Mouse (Mus musculus) limb, embryonic 11.5 days (tissue): ENCODE measurements around the gene Mpv17l. TPM values are rescaled to one million over a fixed set of nuclear protein-coding genes. Genes with fewer than 3 reads are reported as not detected.

Experiments
- polyA plus RNA-seq: library from polyadenylated mRNA; unstranded; fragments of >200 nt; fragmentation: Nextera tagmentation; extraction: Ambion mirVana; gene quantifications from 2 replicates; pipeline ENCODE4 v1.2.1, GENCODE M21; 2014

Gene Mpv17l
- polyA plus RNA-seq, 1 experiment from 2014 or later: 2.6 TPM

Other genes with a start within 250 kb of the Mpv17l start
- gene Parn, start 235.0 kb upstream of the Mpv17l start, polyA plus RNA-seq: 41.7 and 45.5 TPM in 2 replicates
- gene Bfar, start 231.3 kb upstream of the Mpv17l start, polyA plus RNA-seq: 39.2 and 41.3 TPM in 2 replicates
- gene 3110001I22Rik, start 231.2 kb upstream of the Mpv17l start, polyA plus RNA-seq: 9.5 and 9.9 TPM in 2 replicates
- gene Pla2g10, start 172.2 kb upstream of the Mpv17l start, polyA plus RNA-seq: not detected in 2 replicates
- gene Rrn3, start 122.5 kb upstream of the Mpv17l start, polyA plus RNA-seq: 75.0 and 85.3 TPM in 2 replicates
- 153 and 158 TPM in 2 replicates for gene Ntan1, start 84.3 kb upstream of the Mpv17l start, polyA plus RNA-seq
- gene Pdxdc1, start within 50 bp of the Mpv17l start, polyA plus RNA-seq: 84.4 and 87.6 TPM in 2 replicates
- gene 2900011O08Rik, start 83.4 kb downstream of the Mpv17l start, polyA plus RNA-seq: 6.8 and 8.5 TPM in 2 replicates
- 0.21 and 0.45 TPM in 2 replicates for gene Ifitm7, start 83.7 kb downstream of the Mpv17l start, polyA plus RNA-seq